Mouse (Mus musculus): Measurements from ENCODE around the gene Mustn1.

DNA sequence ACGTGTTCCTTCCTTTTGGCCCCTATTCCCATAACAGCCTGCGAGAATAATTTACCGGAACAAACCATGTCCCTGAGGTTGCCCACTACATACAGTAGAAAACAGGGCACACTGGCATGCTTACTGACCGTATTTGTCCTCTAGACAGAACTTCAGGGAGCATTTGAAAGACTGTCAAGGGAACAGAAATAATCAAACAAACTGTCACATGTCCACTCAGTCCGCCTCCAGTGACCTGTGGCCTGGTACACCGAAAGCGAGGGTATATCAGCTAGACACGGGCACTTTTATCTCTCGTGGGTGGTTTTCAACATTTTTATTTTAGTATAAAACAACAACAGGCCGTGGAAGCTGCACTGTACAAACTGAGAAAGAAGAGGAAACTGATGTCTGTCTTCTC lies 10.2 kb upstream of the Mustn1 start:
- TF ChIP-seq CTCF (IDR thresholded peaks at IDR 0.05; ENCODE audit: low read depth) = no peak
- no peak for TF ChIP-seq EP300 (IDR thresholded peaks at IDR 0.05; ENCODE audit: low read depth)
